Mouse (Mus musculus) embryo, embryonic 11 days (tissue): Measurements from ENCODE around the gene Dpagt1.
A peak's percentile ranks its signal among the peaks of the same experiment; 100 is the strongest.
"Not testable (repeated sequence)": the region's sequence is repeated elsewhere in the genome, so short reads cannot be mapped to it uniquely, and the experiment has no call there.

Experiments
- DNase-seq: peaks from one replicate; pipeline ENCODE4 v3.0.0-alpha.2; 2015

Dpagt1 gene

DNA sequence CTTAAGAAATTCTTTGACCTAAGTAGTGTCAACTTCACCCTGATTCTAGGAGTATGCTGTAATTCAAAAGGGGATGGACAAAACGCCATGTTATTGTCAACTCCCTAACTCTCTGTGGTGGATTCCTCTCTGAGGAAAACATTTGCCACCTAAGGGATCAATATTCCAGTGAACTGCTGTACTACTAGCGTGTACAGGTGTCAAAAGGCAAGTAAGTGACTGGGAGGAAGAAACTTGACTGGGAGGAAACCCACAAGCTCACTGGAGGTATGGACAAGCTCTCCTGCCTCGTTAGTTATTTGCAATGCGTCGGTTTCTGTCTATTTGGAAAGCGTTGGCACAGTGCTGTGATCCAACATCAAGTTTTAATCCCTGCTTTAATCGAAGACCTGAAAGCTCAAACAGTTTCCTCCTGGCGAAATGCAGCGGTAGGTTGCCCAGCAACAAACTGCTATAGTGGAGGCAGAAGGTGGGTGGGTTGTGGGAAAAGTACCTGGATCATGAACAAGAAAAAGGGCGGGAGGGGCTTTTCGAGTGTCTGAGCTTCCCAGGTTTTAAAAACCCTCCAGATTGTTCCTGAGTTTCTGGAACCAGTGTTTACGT is at the start of gene Dpagt1:
Dpagt1 (plus strand) TSS at position 252 of the 603 bp plus-strand sequence.
- no peak for DNase-seq

DNA sequence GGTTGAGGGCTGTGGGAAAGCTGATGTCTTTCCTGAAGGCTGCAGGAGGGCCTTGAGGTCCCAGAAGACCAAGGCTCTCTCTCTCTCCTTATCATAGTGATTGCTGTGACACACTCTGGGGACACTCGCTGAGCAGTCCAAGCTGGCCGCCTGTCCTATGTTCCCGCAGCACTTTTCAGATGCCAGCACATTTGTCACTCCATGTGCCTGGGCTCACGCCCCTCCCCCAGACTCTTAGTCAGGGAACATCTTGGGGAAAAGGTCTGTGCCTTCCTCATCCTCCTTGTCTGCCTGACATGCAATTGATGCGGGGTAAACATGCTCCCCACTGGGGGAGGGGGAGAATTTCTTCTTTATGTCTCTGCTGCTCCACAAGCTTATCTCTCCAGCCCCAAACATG is 42.6 kb upstream of the Dpagt1 start:
- DNase-seq, result no peak

DNA sequence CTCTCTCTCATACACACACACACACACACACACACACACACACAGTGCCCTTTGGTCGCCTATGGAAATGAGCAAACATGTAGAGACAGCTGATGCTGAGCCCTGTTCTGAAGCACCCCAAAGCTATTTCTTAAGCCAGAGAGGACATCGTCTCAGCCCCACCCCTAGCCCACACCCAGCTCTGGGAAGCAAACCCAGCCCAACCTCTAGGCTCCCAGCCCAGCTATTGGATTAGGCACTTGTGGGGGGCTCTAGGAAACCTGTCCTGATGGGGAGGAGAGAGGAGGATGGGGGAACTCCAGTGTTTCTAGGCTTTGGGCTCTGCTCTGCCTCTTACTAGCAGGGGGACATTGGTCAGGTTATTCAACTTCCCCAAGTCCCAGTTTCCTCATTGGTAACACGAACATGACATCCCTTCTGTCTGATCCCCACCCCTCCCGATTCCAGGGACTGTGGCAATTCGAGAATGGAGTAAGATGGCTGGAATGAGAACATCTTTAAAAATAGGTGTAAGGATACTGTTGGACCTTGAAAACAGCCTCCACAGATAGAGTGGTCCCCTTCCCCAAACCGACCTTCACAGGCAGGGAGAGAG is 39.5 kb upstream of the Dpagt1 start:
- peak; percentile 11 for DNase-seq

DNA sequence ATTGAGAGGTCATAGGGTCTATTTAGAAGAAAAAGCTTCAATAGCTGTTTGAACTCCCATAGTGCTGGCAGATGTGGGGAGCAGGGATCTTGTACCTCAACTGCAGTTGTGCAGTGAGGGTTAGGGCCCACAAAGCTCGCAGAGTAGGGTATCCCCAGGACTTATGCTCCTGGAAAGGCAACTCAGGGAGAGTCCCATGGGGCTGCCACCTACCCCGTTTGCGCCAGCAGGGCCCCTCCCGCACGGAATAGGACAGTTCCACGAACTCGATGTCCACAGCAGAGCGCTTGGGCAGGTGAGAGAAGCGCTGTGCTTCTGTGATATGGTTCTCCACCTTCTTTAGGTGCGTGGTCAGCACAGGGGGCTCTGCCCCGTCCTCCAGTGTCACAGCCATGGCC is 38.8 kb upstream of the Dpagt1 start:
- DNase-seq, result no peak

DNA sequence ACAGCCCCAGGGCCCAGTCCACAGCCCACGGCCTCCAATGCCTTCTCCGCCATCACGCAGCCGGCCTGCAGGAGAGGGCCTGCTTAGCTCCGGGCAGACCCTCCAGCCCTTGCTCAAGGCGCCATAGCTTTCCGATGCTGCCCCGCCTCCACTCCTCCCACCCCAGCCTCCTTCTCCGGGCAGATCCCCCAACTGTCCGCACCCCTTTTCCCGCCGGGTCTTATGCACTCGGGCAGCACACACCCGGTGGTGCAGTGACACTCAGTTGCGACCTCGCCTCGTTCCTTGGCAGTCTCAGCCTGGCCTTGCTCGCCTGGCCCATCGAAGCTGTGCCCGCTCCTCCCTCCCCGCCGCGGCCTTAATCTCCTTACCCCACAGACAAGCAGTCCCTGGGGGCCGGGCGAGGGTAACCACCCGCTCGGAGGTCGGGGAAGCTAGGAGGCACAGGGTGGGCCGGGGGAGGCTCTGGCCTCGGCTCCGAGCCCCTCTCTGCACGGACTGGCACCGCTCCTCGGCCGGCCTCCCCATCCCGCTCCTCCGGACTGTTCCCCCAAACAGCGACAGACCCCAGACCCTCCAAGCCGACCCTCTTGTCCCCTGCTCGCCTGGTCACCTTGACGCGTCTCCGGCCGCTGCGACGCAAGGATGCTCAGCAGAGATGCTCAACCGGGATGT is 38.3 kb upstream of the Dpagt1 start:
- DNase-seq, result peak; percentile 67

DNA sequence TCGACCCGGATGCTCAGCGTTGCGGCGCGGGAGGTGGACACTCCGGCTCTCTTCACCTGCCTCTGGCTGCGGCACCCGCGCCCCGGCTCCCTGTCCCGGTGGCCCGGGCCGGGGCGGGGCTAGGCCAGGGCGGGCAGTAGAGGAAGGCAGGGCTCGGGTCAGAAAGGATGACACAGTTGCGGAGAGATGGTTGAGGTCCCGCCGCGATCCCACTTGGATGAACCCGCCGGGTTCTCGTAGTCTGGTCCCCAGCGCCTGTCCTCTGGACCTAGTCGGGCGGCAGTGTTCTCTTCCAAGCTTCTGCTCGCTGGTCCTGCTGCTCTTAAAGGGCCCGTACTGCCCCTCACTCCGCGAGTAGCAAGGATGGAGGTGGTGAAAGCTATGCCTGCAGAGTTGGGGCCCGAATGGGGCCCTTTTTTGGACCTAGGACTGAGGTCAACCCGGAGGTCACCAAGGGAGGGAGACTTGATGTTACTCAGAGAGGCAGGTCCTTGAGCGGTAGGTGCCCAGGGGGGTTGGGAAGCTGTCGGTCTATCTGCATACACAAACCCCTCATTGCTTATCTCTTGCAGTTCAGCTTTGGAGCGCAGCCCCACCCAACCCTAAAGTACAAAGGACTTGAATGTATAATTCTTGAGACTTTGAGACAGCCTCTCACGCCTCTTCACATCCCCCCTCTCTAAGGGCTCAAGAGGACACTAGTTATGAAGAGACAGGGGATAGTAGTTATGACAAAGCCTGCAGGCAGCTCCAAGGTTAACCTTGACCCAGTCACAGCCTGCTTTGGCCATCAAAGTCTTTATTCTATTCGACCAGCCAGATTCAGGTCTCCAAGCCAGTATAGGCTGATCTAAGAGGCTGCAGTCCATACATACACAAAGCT is 37.5 kb upstream of the Dpagt1 start, which contains the start of gene Abcg4:
Abcg4 (minus strand) TSS at position 540 of the 883 bp plus-strand sequence.
- peak; percentile 68 for DNase-seq

DNA sequence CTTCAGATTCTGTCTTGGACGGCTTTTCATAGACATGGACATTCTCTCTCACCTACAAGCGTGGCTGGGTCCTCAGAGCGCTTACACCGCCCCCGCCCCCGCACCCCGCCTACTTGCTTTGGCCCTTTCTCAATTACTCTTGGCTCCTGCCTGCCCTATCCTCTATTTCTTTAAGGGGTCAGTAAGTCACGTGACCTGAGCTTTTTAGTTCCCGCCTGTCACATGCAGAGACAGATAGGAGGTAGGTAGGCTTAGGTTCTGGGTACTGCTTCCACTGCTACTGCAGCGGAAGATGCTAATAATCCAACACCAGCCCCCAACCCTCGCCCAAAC is 36.9 kb upstream of the Dpagt1 start:
- DNase-seq, result peak; percentile 36

DNA sequence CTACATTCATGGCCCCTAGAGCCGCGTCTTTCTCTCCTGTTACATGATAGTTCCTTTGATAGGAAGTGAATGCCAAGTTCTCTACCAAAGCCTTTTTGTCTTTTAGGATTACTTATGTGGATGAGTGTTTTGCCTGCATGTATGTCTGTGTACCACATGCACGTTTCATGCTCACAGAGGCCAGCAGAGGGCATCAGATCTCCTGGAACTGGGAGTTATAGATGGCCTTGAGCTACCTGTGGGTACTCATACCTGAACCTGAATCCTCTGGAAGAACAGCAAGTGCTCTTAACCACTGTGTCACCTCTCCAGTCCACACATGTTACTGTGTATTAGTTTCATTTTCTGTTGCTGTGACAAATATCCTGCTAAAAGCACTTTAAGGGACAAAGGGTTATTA is 33.3 kb upstream of the Dpagt1 start:
- DNase-seq, result peak; percentile 51

DNA sequence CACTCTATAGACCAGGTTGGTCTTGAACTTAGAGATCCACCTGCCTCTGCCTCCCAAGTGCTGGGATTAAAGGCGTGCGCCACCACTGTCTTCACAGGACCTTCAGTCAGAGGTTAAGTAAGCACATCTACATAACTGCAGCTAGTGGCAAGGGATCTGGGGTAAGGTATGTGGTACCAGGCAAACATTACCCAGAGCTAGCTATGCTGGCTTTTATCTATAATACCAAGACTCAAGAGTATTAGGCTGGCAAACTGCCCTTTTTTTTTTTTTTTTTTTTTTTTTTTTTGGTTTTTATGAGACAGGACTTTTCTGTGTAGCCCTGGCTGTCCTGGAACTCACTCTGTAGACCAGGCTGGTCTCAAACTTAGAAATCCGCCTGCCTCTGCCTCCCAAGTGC is 25.8 kb upstream of the Dpagt1 start:
- DNase-seq, result not testable (repeated sequence)

DNA sequence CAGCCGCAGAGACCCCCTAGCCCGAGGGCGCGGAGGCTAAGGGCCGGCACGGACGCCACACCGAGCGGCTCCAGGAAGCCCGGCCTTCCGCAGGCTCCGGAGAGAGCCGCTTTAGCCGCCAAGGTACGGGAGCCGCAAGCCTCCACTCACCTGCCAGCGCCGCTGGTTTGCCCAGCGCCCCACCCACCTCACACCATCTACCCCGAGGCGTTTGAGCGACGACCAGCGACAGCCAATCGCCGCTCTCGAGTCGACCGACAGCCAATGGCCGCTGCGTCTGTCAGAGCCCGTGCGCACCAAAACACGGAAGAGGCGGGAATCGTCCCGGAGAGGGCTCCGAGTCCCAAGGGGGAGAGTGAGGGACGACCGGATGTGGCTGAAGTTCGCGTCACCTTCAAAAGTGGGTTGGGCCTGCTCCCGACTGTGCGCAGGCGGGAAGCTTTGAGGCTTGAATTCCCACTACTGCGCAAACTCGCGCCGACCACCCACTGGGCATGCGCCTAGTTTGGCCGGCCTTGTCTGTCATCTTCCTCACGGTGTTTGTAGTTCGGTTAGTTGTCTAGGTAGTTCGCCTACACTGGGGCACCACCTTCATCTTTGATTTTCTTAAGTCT is 20.2 kb upstream of the Dpagt1 start, which contains the start of gene Hinfp:
Hinfp (minus strand) TSS at position 206 of the 614 bp plus-strand sequence.
- peak; percentile 100 for DNase-seq

DNA sequence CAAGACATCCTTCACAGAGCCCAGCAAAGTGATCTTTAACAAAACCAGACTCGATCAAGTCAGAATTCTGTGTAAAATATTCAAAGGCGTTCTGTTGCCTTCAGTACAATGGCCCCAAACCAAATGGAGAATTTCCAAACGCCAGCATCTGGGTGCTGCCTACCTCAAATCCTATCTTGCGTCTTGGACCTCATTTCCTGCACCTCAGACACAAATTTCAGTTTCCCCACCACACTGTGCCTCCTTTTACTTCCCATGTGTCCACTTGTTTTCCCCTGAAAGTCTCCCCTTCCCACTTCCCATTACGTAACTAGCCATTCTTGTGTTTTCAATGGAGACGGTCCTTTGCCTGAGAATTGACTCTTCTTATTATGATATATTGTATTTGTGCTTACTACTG is 19.3 kb upstream of the Dpagt1 start:
- DNase-seq, result no peak

DNA sequence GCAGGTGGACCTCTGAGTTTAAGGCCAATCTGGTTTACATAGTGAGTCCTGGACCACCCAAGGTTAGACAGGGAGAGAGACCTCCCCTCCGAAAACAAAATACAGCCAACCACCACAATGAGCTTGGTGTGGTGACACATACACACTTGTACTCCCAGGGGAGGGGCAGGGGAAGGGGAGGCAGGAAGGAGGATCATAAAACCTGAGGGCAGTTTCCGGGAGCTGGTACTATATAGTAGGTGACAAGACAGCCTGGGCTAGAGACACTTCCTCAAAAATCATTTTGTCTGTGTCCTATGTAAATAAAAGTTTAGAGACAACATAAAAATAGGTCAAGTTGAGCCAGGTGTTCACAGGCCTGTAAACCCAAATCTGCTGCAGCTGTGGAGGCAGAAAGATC is 18.6 kb upstream of the Dpagt1 start:
- no peak for DNase-seq

DNA sequence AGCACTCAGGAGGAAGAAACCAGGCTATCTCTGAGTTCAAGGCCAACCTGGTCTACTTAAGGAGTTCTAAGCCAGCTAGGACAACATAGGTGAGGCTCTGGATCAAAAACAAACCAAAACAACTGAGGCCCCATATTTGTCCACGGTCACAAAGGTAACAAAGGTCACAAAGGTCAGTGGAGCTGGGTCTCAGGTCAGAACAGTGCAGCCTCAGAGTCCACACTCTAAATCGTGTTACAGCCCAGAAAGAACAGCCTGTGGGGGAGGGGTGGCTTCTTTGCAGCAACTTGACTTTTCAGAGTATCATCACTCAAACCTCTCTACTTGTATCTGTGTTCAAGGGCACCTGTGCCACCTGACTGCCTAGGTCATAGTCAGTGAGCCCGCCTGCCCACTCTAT is 16.1 kb upstream of the Dpagt1 start:
- DNase-seq, result no peak

DNA sequence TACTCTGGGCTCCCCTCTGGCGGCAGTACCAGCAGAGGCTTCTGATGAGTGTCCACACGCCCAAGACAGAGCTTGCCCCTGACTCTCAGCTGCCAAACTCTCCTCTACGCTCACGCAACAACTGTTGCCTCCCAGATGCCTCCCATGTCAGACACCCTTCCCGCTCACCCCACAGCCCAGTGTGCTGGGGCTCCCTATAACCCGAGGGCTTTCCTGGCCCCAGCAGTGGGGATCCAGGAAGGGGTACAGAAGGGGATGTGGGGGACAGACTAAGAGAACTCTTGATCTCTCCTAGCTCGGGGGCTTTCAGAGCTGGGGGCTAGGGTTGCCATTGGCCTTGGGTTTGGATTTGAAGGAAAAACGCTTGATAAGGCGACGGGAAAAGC is 15.1 kb upstream of the Dpagt1 start:
- DNase-seq, result no peak

DNA sequence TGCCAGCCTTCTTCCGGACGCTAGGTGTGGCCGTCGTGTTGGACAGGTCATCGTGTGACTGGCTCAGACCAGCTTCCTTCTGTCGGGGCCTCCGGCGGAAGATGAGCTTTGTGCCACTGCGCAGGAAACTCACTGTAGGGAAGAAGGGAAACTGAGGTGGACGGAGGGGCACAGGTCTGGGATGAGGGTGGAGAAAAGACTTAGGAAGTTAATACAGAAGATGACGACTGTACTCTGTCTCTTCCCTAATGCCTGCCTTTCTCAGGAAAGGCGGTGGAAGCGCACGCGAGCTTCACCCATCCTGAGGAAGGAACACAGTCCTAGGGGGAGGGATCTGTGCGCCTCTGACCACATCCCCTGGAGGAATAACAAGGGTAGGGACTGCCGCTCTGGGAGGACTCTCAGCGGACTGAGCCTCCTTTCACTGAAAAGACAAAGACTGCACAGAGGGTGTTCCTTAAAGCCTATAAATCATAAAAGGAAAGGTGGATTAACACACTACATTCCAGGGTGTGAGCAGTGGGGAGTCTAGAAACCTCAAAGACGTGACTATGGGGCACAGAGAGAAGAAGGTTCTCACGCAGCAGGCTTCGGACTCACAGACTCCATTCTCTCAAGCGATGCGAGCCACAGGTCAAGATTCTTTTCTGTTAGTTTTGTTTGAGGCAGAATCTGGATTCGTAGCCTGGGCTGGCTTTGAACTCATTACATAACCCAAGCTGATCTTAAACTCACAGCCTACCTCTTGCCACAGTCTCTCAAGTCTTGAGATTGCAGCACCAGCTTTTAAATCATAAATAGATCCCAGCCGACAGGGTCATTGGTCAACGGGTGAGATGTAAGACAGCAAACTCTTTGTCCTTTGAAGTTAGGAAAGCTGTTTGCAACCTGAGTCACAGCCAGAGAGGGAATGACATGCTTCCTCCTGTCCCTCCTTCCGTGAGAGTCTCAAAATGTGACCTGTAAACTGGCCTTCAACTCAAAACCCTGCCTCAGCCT is 14.4 kb upstream of the Dpagt1 start:
- DNase-seq, result peak; percentile 65

DNA sequence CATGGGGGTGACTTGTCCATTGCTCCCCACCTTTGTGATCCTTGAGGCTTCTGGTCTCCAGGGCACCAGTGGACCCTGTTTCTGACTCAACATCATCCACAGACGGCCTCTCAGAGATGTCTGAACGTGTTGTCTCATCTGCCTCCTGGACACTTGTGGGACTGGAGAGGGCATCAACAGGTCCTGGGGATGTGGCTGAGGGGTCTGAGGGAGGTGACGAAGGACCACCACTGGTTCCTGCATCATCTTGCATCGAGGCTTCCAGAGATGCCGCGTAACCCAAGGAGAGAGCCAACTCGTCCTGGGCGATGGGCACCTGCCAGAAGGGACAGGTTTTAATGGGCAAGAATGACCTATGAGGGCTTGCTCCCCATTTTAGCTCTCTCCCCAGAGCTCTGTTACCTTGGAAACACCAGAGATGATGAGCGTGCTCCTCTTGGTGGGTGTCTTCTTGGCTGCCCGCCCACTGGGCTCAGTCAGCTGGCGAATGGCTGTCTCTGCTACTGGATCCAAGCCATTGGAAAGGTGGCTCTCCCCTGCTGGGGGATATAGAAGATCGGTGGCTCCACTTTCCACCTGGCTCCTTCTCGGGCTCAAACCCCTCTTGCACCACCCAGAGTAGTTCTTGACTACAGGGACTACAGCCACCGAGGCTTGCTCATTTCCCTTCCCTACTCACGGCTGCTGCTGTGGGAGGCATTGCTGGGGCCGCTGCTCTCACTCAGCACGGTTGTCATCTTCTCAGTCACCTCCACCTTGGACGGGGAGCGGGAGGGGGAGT is 12.2 kb upstream of the Dpagt1 start:
- no peak for DNase-seq

DNA sequence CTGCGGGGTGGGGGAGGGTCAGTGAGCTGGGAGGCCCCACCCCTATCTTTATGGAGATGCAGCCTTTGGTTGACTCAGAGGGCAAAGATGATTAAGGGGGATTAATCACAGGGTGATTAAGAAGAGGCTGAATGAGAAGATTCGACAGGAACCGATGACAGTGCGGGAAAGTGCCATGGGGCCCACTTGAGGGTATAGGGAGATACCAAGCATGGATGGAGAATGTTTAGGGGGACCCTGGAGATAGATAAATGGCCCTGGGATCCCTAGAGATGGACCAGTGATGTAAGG is 11.6 kb upstream of the Dpagt1 start:
- DNase-seq, result no peak

DNA sequence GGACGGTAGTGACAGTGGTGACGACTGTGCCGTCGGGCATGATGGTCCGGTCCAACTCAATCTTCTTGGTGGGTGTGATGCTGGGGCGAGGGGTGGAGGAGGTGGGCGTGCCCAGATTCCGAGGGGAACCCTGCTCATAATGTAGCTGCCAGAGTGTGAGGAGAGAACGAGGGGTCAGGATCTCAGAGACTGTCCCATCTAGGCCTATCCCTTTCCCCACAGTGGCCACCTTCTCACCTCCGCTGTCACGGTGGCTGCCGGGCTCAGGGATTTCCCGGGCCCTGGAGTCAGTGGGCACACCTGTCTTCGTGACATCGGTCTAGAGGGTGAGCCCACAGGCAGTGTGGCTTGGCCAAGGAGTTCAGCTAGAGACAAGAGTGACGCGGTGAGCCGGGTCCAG is 10.9 kb upstream of the Dpagt1 start:
- no peak for DNase-seq

DNA sequence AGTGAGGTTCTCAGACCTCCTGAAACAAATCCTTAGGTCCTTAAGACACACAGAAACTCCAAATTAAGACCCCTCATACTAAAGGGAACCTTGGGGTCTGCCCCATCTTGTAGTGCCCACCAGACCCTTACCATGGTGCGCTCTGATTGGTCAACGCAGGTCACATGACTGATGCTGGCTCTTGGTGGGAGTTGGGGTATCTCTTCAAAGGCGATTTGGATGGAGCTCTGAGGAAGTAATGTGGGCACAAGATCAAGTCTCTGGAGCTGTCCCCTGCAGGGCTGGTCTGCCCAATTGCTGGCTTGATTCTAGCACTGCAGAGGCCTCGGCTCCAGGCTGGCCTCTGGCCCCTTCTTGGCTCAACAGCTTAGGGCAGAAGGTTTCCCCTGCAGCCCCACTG is 8.4 kb upstream of the Dpagt1 start:
- no peak for DNase-seq

DNA sequence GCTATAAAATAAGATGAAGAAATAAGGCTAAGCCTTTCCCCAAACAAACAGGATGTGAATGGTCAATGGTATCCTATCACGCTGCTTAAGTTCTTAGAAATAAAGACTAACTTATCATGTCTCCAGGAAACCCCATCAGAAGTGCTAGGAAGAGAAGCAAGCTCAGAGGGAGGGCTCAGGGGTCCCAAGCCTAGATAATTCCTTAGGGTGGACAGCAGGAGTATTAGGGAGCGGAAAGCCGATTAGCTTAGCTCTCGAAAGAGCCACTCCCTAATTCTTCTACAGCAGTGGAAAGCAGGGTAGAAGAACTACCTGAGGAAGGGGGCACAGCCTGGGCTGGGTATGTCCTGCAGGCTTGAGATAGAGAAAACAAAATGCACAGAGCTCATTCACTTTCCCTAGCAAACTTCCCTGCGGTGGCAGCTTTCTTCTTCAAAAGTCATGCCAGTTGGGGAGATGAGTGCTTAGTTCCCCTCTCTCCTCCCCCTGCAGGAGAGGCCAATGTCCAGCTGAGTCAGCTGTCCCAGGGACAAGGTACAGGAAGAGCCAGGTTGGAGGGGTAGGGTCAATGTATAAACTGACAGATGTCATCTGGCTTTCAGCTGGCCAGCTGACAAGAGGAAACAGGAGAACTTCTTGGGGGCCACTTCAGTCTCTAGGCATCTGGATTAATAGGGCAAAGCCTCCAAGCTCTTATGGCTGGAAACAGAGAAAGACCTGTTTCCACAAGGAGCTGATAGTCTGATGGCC is 7.6 kb upstream of the Dpagt1 start:
- DNase-seq, result no peak

DNA sequence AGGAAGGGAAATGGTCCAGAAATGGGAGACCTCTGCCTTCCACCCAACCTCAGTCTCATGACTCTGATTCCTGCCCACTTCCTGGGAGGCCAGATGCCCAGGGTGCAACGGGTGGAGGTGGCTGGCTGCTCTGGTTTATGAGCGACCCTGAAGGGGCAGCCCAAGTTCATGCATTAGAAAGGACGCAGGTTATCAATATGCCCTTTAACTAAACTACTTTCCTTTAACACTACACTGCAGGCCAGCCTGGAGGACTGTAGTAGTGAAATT is 7.1 kb upstream of the Dpagt1 start:
- no peak for DNase-seq
